Mouse (Mus musculus) urinary bladder, postnatal 4 days (tissue): ENCODE data around the gene Srp72.

ENCODE experiments used
- DNase-seq, 2 experiments: peaks; one replicate each; pipeline ENCODE4 v3.0.0; 2021 to 2022; ENCODE audit warnings: low spot score in 2 of 2

Gene Srp72

GRCm38 (mm10) chr5:77044362-77044761 is 69.9 kb downstream of the Srp72 start:
- DNase-seq, result no peak
